Mouse (Mus musculus) skeletal muscle tissue, adult 2 months (tissue): ENCODE measurements at regions not wholly inside any gene's neighbourhood (a gene's known extent, or its start where the extent isn't known, plus 50 kb on each side); places are given as distances from the start of the nearest gene placed in this dataset.

ENCODE experiments used
- DNase-seq: peaks from one replicate; pipeline ENCODE4 v3.0.0-alpha.2; 2012; ENCODE audit warnings: low read depth, low spot score

DNA sequence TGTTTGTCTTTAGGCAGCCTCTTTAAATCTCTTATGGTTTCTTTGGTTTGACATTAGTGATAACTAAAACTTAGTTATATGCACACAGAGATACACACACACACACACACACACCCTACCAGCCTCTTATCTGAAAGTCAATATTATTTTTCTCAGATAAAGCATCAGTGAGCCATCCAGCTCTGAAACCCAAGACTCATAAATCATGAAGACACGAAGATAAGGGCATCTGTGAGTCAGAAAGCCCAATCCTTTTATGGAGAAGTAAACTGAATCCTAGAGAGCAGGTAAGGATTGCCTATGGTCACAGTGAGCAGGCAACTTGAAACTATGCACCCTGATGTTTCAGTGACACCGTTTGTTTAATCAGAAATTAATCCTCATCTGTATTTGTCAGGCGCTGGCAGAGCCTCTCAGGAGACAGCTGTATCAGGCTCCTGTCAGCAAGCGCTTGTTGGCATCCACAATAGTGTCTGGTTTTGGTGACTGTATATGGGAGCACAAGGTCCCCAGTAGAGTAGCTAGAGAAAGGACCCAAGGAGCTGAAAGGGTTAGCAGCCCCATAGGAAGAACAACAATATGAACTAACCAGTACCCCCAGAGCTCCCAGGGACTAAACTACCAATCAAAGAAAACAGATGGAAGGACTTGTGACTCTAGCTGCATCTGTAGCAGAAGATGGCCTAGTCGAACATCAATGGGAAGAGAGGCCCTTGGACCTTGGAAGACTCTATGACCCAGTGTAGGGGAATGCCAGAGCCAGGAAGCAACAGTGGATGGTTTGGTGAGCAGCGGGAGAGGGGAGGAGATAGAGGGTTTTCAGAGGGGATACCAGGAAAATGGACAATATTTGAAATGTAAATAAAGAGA, 207.3 kb upstream of the Ank start:
- DNase-seq: no peak

DNA sequence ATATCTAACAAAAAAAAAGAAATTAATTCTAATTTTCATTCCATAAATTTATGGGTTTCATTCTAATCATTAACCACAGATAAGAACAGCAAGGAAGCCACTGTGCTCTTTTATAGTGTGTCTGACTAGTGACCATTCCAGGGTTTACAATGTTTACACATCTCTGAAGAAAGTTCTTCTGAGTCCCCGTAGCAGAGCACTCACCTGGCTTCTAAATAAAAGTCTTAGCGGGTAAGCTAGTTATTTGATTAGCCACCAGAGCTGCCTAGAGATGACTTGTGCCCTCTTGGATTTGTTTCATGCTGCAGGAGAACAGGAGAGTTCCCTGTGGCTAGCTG, 206.7 kb upstream of the Ank start:
- no peak for DNase-seq

DNA sequence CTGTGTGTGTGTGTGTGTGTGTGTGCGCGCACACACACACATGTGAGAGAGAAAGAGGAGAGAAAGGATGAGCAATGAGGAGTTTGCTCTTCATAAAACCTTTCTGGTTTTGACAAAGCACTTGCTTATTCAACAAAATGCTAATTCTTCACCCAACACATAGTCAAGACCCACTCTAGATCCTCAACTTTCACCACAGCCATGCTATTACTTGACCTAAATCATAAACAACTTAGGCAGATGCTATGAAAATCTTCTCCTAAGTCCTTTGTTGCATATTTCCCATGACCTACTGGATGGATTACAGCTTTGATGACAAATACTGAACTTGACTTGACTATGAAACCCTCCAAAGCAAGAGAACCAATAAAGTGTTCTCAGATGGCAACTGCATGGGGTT, 196.3 kb upstream of the Ank start:
- DNase-seq: no peak

DNA sequence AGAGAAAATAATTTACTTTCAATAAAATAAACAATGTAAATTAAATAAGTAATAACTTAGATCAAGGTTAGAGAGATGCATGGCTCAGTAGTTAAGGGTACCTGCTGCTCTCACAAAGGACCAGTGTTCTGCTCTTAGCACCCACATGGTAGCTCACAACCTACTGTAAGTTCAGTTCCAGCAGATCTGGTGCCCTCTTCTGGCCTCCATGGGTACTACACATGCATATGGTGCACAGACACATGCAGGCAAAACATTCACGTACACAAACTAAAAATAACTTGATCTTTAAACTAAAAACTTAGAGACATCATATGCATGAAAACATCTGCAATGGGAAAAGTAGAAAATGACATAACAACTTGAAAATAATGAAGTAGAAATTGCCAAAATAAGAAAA, 184.2 kb upstream of the Ank start:
- DNase-seq: no peak

- DNase-seq: no peak
Observed at GRCm38 (mm10) chr15:27303856-27304255, 162.6 kb upstream of the Ank start.

- DNase-seq: no peak
Observed at GRCm38 (mm10) chr15:27304256-27304655, 162.2 kb upstream of the Ank start.

DNA sequence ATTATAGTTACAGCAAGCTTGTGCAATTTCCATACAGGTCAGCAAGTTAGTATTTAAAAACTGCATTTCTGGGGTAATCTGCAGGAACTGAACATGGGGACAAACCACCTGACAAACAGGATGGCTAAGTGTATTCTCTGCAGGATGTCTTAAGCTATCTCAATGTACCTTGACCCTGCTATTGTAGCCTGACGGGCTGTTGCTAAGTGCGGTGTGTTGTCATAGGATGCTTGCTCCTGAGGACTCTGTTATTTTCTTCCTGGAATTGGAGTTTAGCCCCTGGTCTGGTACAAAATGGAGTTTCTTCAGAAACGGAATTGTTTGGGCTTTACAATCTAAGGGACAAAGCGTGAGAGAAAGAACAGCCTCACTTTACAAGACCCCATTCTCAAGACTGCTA, 161.4 kb upstream of the Ank start:
- no peak for DNase-seq

DNA sequence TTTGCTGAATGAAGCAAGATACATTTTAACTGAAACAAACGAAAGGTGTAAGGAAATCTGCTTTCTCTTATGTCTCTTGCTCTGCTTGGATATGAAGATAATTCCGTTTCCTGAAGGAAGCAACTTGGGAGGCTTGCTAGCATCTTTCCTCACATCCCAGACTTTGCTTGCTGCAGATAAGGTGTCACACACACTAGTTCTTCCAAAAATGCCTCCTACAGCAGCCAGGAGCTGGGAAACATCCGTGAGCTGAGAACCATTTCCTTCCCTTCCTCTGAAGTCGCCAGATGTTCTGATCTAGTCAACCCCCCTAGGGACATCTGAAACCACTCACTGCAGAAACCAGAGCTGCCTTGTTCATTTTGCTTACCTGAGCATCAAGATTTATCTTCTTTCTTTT, 157.8 kb upstream of the Ank start:
- DNase-seq: no peak

- no peak for DNase-seq
Observed at GRCm38 (mm10) chr15:27315964-27316745, 150.3 kb upstream of the Ank start.

DNA sequence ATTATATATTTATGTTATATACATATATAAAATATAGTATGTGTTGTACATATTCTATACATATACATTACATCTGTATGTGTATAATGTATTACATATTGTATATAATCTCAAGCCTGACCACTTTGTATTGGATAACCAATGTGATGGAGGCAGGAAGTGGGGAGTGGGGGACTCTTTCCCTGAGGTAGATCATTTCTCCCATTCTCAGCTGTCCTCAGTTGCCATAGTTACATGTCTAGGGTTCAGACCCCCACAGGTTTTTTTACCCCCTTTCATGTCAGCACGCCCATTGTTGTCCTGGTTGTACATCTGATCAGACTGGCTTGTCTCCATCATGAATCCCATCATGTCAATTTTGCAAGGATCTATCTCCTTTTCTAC, 149.7 kb upstream of the Ank start:
- DNase-seq: no peak

GRCm38 (mm10) chr15:27321915-27322665, 144.4 kb upstream of the Ank start:
- DNase-seq: no peak

DNA sequence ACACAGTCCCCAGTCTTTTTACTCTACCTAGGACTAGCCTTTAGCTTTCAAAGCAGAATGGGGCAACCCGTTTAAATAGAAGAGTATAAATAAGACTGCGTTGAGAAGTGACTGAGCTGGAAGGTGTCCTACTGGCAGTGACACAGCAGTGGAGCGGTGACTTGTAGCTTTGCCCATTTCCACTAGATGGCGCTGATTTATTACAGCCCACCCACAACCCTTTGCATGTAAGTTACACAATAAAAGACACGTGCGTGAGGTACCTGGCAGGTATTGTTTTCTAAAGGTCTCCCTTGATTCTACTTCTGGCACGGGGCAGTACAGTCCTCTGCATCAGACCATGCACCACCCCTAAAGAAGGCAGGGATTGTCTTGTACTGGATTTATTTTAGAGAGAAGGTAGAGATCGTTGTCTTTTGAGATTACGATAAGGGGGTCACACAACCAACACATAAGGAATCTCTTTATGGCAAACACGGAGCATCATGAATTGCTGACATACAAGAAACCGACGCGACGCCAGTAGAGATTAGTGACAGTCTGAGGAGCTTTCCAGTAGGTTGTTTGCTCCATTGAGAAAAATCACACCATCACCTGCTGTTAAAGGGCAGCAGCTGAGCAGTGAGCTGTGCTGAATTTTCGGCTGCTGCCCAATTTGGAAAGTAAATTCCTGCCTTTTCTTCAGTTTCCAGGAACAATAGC, 140.5 kb upstream of the Ank start:
- DNase-seq: peak; percentile 69

DNA sequence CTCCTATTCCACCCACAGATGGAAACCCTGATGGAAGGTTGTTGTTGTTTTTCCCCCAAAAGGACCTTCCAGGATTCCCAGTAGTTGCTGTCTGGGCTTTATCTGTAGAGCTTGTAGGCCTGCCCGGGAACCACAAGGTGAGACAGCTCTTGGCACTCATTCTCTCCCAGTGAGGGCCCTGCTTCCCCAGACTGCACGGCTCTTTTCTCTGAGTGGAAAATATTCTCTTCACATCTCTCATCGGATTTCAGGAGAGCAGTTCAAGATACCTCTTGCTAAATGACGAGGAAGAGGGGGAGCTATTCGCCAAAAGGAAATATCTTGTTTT, 140.0 kb upstream of the Ank start:
- DNase-seq: no peak

DNA sequence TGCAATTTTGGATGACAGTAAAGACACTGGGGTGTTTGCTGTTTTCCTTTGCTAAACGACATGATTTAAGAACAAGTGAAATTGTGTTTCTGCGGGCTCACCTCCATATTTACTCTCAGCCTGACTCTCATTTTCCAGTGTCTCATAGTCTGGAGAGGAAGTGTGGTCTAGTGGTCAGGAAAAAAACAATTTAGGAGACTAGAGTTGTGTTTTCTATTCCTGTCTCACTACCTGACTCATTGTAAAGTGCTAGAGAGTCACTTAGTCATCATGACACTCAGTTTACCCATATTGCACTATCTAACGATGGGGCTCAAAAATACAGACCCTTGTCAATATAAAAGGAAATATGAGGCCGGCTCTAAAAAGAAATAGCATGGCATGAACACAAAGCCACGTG, 138.7 kb upstream of the Ank start:
- no peak for DNase-seq

DNA sequence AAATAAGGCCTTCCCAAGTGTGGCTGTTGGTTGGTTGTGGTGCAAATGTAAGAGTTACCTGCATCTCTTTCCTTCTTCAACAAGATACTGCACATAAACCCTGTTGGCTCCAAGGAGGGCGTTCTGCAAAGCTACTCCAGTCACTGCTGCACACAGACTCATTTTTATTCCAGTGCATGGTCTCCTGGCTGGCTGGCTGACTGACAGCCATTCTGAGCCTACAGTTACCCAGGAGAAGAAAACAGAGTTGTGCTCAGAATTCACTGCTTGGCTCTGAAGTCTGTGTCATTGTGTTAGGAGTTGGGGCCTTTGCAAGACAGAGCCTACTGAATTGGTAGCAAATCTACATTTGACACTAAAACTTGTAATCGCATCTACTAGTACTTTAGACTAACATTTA, 138.0 kb upstream of the Ank start:
- no peak for DNase-seq

- no peak for DNase-seq
Observed at GRCm38 (mm10) chr15:27340070-27340469, 126.4 kb upstream of the Ank start.

- peak; percentile 28 for DNase-seq
Observed at GRCm38 (mm10) chr15:27341518-27341976, 124.9 kb upstream of the Ank start.

DNA sequence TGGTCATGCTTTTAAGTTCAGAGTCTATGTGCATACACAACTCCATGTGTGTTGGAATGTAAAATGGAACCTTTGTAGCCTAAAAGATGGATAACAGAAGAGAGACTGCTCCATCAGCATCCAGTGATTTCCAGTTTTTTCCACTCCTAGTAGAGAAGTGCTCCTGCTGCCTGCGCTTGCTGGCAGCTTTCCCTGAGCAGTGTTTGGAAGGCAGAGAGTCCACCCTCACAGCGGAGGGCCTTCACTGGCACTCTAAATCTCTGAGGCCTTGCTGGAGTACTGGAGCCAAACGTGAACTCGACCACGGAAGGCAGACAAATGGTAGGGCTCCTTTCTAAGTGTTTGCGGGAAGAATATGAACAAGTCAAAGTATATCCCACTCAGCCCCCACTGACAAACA, 108.0 kb upstream of the Ank start:
- DNase-seq: no peak

DNA sequence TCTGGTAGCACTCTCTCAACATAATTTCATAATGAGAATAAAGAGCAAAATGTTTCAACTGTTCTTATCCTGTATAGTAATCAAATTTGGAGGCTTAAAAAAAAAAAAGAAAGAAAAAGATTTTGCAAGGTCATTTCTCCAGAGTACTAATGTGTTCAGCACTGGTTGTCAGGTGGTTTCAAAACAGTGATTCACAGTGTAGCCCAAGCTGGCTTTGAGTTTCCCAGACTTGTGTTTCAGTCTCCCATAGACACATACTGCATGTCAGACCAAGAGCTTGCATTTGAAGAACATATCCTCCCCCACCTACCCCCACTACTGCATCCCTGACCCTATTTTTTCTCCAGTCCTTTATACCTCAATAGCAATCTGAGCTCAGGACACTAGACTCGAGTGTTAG, 107.2 kb upstream of the Ank start:
- no peak for DNase-seq

DNA sequence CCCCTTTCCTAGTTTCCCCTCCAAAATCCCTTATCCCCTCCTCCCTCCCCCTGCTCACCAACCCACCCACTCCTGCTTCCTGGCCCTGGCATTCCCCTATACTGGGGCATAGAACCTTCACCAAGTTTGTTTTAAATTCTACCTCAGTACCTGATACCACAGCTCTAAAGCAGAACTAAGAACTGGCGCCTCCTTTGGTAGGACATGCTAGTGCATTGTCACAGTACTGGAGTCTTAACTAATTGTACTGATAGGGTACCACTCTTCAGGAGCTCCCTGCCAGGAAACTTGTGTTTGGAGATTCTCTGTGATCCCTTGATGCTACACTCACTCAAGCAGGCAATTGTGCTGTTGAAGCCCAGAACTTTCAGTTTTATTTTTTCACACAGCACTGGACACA, 92.0 kb upstream of the Ank start:
- DNase-seq: no peak

- DNase-seq: no peak
Observed at GRCm38 (mm10) chr15:27378601-27379094, 87.8 kb upstream of the Ank start.
